Mouse (Mus musculus) G1E (cell line): ENCODE measurements around the gene Pfkl. TPM values are rescaled to one million over a fixed set of nuclear protein-coding genes. Genes with fewer than 3 reads are reported as not detected.

Experiments
- ATAC-seq: 2 replicates; pipeline ENCODE4 v1.8.0; 2016; ENCODE audit warnings: mild to moderate bottlenecking; ENCODE audit not compliant: insufficient number of reproducible peaks, poor library complexity, low FRiP score, severe bottlenecking; ENCODE audit errors: extremely low read depth
- DNase-seq: peaks from one replicate; pipeline ENCODE4 v3.0.0; 2012; ENCODE audit warnings: low spot score
- H3K27me3 ChIP-seq: 2 replicates; pipeline ENCODE4 v1.6.1; 2012; ENCODE audit warnings: mild to moderate bottlenecking, low read length, inconsistent platforms; ENCODE audit not compliant: insufficient read depth
- H3K36me3 ChIP-seq: replicated peaks from 2 replicates; pipeline ENCODE3; 2012; ENCODE audit warnings: mild to moderate bottlenecking, inconsistent platforms
- H3K4me1 ChIP-seq: 2 replicates; pipeline ENCODE4 v1.6.1; 2012; ENCODE audit warnings: low read depth, low read length, inconsistent platforms, mixed read lengths; ENCODE audit not compliant: insufficient read depth
- H3K4me3 ChIP-seq: 2 replicates; pipeline ENCODE4 v1.5.1; 2012; ENCODE audit warnings: low read depth, mild to moderate bottlenecking, inconsistent platforms, low read length, moderate library complexity, mixed read lengths
- H3K9me3 ChIP-seq: replicated peaks from 2 replicates; pipeline ENCODE4 v1.6.1; 2012; ENCODE audit warnings: inconsistent platforms
- CTCF ChIP-seq: IDR thresholded peaks from 2 replicates; pipeline ENCODE4 v1.5.1; 2012; ENCODE audit warnings: low read depth, low read length, inconsistent platforms, mixed read lengths
- GATA1 ChIP-seq: IDR thresholded peaks from 2 replicates; pipeline ENCODE4 v1.6.1; 2012; ENCODE audit warnings: borderline replicate concordance, low read length, inconsistent platforms, mixed read lengths
- GATA2 ChIP-seq: IDR thresholded peaks from 2 replicates; pipeline ENCODE4 v1.6.1; 2012; ENCODE audit warnings: low read depth, low read length, inconsistent platforms, borderline replicate concordance
- POLR2AphosphoS5 ChIP-seq: IDR thresholded peaks from 2 replicates; pipeline ENCODE4 v1.6.1; 2012; ENCODE audit warnings: low read depth, low read length, inconsistent platforms; ENCODE audit not compliant: insufficient replicate concordance
- TAL1 ChIP-seq: conservative IDR thresholded peaks from 2 replicates; pipeline ENCODE4 v1.6.1; 2012; ENCODE audit warnings: low read depth, low read length, inconsistent platforms, mixed read lengths
- polyA plus RNA-seq: library from polyadenylated mRNA; stranded (reverse); fragments of >175 nt; gene quantifications from 2 replicates; pipeline ENCODE4 v1.2.3, GENCODE M21; 2012
- total RNA-seq, 2 experiments: library from RNA; stranded (forward) in 1 of 2; stranded (reverse) in 1 of 2; fragments of 200-1000 nt in 1 of 2; fragments of >200 nt in 1 of 2; fragmentation: Nextera tagmentation in 1 of 2; gene quantifications; 2 replicates each; pipeline ENCODE4 v1.2.3; 2014 to 2017

Pfkl gene
- total and polyA plus RNA-seq, 3 experiments = 38.5 to 182 (median 89.1) TPM

- peaks cover 28% of the 10 kb centered on the region for H3K27me3 ChIP-seq
- no peak overlapping the region for H3K4me3 ChIP-seq
- TF ChIP-seq TAL1 = no peak
- no peak for TF ChIP-seq CTCF
- TF ChIP-seq POLR2AphosphoS5 = no peak
- TF ChIP-seq GATA2 = no peak
- no peak for TF ChIP-seq GATA1
- H3K4me1 ChIP-seq = peaks cover 29% of the 10 kb centered on the region
- H3K9me3 ChIP-seq = no peaks in the 10 kb centered on the region
- ATAC-seq (no peak), DNase-seq (no peak)
- H3K36me3 ChIP-seq = peaks cover 2% of the 10 kb centered on the region
These were observed 35.1 kb downstream of the Pfkl start for GRCm38 (mm10) chr10:77974811-77975210.

- ATAC-seq (no peak), DNase-seq (no peak)
- Histone ChIP-seq H3K36me3 (no peaks in the 10 kb centered on the region), H3K4me1 (peaks cover 25% of the 10 kb centered on the region), H3K9me3 (no peaks in the 10 kb centered on the region), H3K4me3 (no peak overlapping the region), H3K27me3 (peaks cover 28% of the 10 kb centered on the region)
- TF ChIP-seq POLR2AphosphoS5 (no peak), CTCF (no peak), GATA2 (no peak), TAL1 (no peak), GATA1 (no peak)
These were observed 35.6 kb downstream of the Pfkl start for GRCm38 (mm10) chr10:77974323-77974722.

GRCm38 (mm10) chr10:77971709-77972553 lies 38.0 kb downstream of the Pfkl start:
- TF ChIP-seq CTCF (0 out of 2 replicates have a peak, but pooled peaks have one; percentile 23), GATA1 (no peak), TAL1 (no peak), POLR2AphosphoS5 (no peak), GATA2 (no peak)
- ATAC-seq = no peak
- H3K4me3 ChIP-seq = no peak overlapping the region

GRCm38 (mm10) chr10:77971191-77971590 lies 38.7 kb downstream of the Pfkl start:
- DNase-seq (no peak), ATAC-seq (no peak)
- Histone ChIP-seq H3K9me3 (no peaks in the 10 kb centered on the region), H3K4me1 (peaks cover 10% of the 10 kb centered on the region; the same call in 1 of the 2 replicates), H3K27me3 (peaks cover 41% of the 10 kb centered on the region), H3K36me3 (no peaks in the 10 kb centered on the region), H3K4me3 (no peak overlapping the region)
- no peak for TF ChIP-seq CTCF
- TF ChIP-seq POLR2AphosphoS5 = no peak
- no peak for TF ChIP-seq GATA2
- TF ChIP-seq TAL1 = no peak
- no peak for TF ChIP-seq GATA1

More at GRCm38 (mm10) chr10:77971709-77972553, 38.0 kb downstream of the Pfkl start:
- Histone ChIP-seq H3K36me3 (no peaks in the 10 kb centered on the region), H3K27me3 (peaks cover 39% of the 10 kb centered on the region), H3K9me3 (no peaks in the 10 kb centered on the region), H3K4me1 (peaks cover 10% of the 10 kb centered on the region; the same call in 1 of the 2 replicates)
- peak; percentile 26 for DNase-seq

- Histone ChIP-seq H3K4me1 (peaks cover 10% of the 10 kb centered on the region; the same call in 1 of the 2 replicates), H3K36me3 (no peaks in the 10 kb centered on the region), H3K9me3 (no peaks in the 10 kb centered on the region), H3K4me3 (no peak within 1 kb of the TSS; the same call in 1 of the 2 replicates), H3K27me3 (peaks cover 40% of the 10 kb centered on the region)
- ATAC-seq (no peak), DNase-seq (no peak)
- TF ChIP-seq TAL1 (no peak), POLR2AphosphoS5 (no peak), CTCF (no peak), GATA1 (no peak), GATA2 (no peak)
These were observed 39.4 kb downstream of the Pfkl start, which contains the start of gene Trpm2 for GRCm38 (mm10) chr10:77970481-77970880. Trpm2 (minus strand) TSS chr10:77970563.

GRCm38 (mm10) chr10:77969973-77970325 lies 39.9 kb downstream of the Pfkl start:
- Histone ChIP-seq H3K4me1 (peaks cover 10% of the 10 kb centered on the region; the same call in 1 of the 2 replicates), H3K9me3 (no peaks in the 10 kb centered on the region), H3K27me3 (peaks cover 38% of the 10 kb centered on the region), H3K4me3 (no peak overlapping the region; the same call in 1 of the 2 replicates), H3K36me3 (no peaks in the 10 kb centered on the region)
- peak; percentile 30 for DNase-seq
- ATAC-seq = no peak
- TF ChIP-seq GATA1 = no peak
- no peak for TF ChIP-seq GATA2
